Mouse (Mus musculus): Measurements from ENCODE around the gene Inppl1. TPM values are rescaled to one million over a fixed set of nuclear protein-coding genes. Genes with fewer than 3 reads are reported as not detected.

Inppl1 gene
- polyA plus RNA-seq, 1 experiment from 2014 or later = 58.1 TPM

- 82% methylated on average over 11 of the region's 11 CpGs for WGBS
- ATAC-seq (ENCODE audit: insufficient number of reproducible peaks, insufficient read depth, low FRiP score, low TSS enrichment, low read depth) = no peak
Observed at GRCm38 (mm10) chr7:101866491-101867265, 28.6 kb upstream of the Inppl1 start.

GRCm38 (mm10) chr7:101863415-101863814 is 25.4 kb upstream of the Inppl1 start, which contains the start of gene Anapc15:
Anapc15 (plus strand) TSS chr7:101863715.
- 72% methylated on average over 3 of the region's 3 CpGs for WGBS
- ATAC-seq (ENCODE audit: insufficient number of reproducible peaks, insufficient read depth, low FRiP score, low TSS enrichment, low read depth) = no peak
- H3K36me3 ChIP-seq = no peaks in the 10 kb centered on the region
- no peak within 1 kb of the TSS for H3K9ac ChIP-seq (replicated peaks)
- H3K27me3 ChIP-seq = no peaks in the 10 kb centered on the region
- H3K4me2 ChIP-seq = no peak within 1 kb of the TSS
- H3K4me1 ChIP-seq (replicated peaks) = no peaks in the 10 kb centered on the region
- no peaks in the 10 kb centered on the region for H3K9me3 ChIP-seq
- no peak within 1 kb of the TSS for H3K4me3 ChIP-seq (replicated peaks)
- no peak within 1 kb of the TSS for H3K27ac ChIP-seq

More at GRCm38 (mm10) chr7:101866491-101867265, 28.6 kb upstream of the Inppl1 start:
- Histone ChIP-seq H3K4me3 (replicated peaks) (no peak overlapping the region), H3K9me3 (no peaks in the 10 kb centered on the region), H3K9ac (replicated peaks) (no peak overlapping the region), H3K27me3 (no peaks in the 10 kb centered on the region), H3K4me2 (no peak overlapping the region), H3K36me3 (no peaks in the 10 kb centered on the region), H3K27ac (no peak overlapping the region), H3K4me1 (replicated peaks) (no peaks in the 10 kb centered on the region)

GRCm38 (mm10) chr7:101862291-101862690 is 24.3 kb upstream of the Inppl1 start:
- H3K27ac ChIP-seq = no peak overlapping the region
- H3K4me1 ChIP-seq (replicated peaks) = no peaks in the 10 kb centered on the region
- no peaks in the 10 kb centered on the region for H3K36me3 ChIP-seq
- no peak overlapping the region for H3K4me2 ChIP-seq
- no peaks in the 10 kb centered on the region for H3K27me3 ChIP-seq
- H3K9ac ChIP-seq (replicated peaks) = no peak overlapping the region
- no peaks in the 10 kb centered on the region for H3K9me3 ChIP-seq
- no peak overlapping the region for H3K4me3 ChIP-seq (replicated peaks)
- 63% methylated on average over 3 of the region's 3 CpGs for WGBS
- ATAC-seq (ENCODE audit: insufficient number of reproducible peaks, insufficient read depth, low FRiP score, low TSS enrichment, low read depth) = no peak

GRCm38 (mm10) chr7:101860978-101861377 is 22.9 kb upstream of the Inppl1 start:
- ATAC-seq (ENCODE audit: insufficient number of reproducible peaks, insufficient read depth, low FRiP score, low TSS enrichment, low read depth) = no peak
- H3K4me1 ChIP-seq (replicated peaks) = no peaks in the 10 kb centered on the region

GRCm38 (mm10) chr7:101858362-101858761 is 20.3 kb upstream of the Inppl1 start:
- Histone ChIP-seq H3K4me3 (replicated peaks) (no peak overlapping the region), H3K9me3 (no peaks in the 10 kb centered on the region), H3K27me3 (no peaks in the 10 kb centered on the region), H3K4me2 (no peak overlapping the region), H3K4me1 (replicated peaks) (no peaks in the 10 kb centered on the region), H3K36me3 (no peaks in the 10 kb centered on the region), H3K9ac (replicated peaks) (no peak overlapping the region), H3K27ac (no peak overlapping the region)
- no peak for ATAC-seq (ENCODE audit: insufficient number of reproducible peaks, insufficient read depth, low FRiP score, low TSS enrichment, low read depth)
- 80% methylated on average over 9 of the region's 9 CpGs for WGBS

More at GRCm38 (mm10) chr7:101860978-101861377, 22.9 kb upstream of the Inppl1 start:
- no peaks in the 10 kb centered on the region for H3K27me3 ChIP-seq
- H3K4me2 ChIP-seq = no peak overlapping the region
- H3K36me3 ChIP-seq = no peaks in the 10 kb centered on the region
- H3K9ac ChIP-seq (replicated peaks) = no peak overlapping the region
- H3K27ac ChIP-seq = no peak overlapping the region
- no peaks in the 10 kb centered on the region for H3K9me3 ChIP-seq
- H3K4me3 ChIP-seq (replicated peaks) = no peak overlapping the region

GRCm38 (mm10) chr7:101857094-101857493 is 19.1 kb upstream of the Inppl1 start, which contains the start of gene Folr2:
Folr2 (minus strand) TSS chr7:101857194.
- WGBS = 93% methylated on average over 4 of the region's 4 CpGs
- Histone ChIP-seq H3K4me2 (no peak within 1 kb of the TSS), H3K36me3 (no peaks in the 10 kb centered on the region), H3K9ac (replicated peaks) (no peak within 1 kb of the TSS), H3K27ac (no peak within 1 kb of the TSS), H3K4me3 (replicated peaks) (no peak within 1 kb of the TSS), H3K4me1 (replicated peaks) (no peaks in the 10 kb centered on the region), H3K27me3 (no peaks in the 10 kb centered on the region), H3K9me3 (no peaks in the 10 kb centered on the region)
- no peak for ATAC-seq (ENCODE audit: insufficient number of reproducible peaks, insufficient read depth, low FRiP score, low TSS enrichment, low read depth)

GRCm38 (mm10) chr7:101853816-101854215 is 15.8 kb upstream of the Inppl1 start:
- WGBS = 88% methylated on average over 2 of the region's 2 CpGs
- H3K9me3 ChIP-seq = no peaks in the 10 kb centered on the region
- ATAC-seq (ENCODE audit: insufficient number of reproducible peaks, insufficient read depth, low FRiP score, low TSS enrichment, low read depth) = no peak
- H3K9ac ChIP-seq (replicated peaks) = no peak overlapping the region
- no peaks in the 10 kb centered on the region for H3K36me3 ChIP-seq
- H3K27ac ChIP-seq = no peak overlapping the region
- H3K4me2 ChIP-seq = no peak overlapping the region
- no peaks in the 10 kb centered on the region for H3K27me3 ChIP-seq
- H3K4me1 ChIP-seq (replicated peaks) = no peaks in the 10 kb centered on the region
- H3K4me3 ChIP-seq (replicated peaks) = no peak overlapping the region

GRCm38 (mm10) chr7:101852846-101853245 is 14.8 kb upstream of the Inppl1 start:
- no peak overlapping the region for H3K4me3 ChIP-seq (replicated peaks)
- no peak overlapping the region for H3K4me2 ChIP-seq
- WGBS = 88% methylated on average over 6 of the region's 6 CpGs
- no peaks in the 10 kb centered on the region for H3K36me3 ChIP-seq
- no peak overlapping the region for H3K27ac ChIP-seq
- H3K9ac ChIP-seq (replicated peaks) = no peak overlapping the region
- no peak for ATAC-seq (ENCODE audit: insufficient number of reproducible peaks, insufficient read depth, low FRiP score, low TSS enrichment, low read depth)
- no peaks in the 10 kb centered on the region for H3K9me3 ChIP-seq
- H3K4me1 ChIP-seq (replicated peaks) = no peaks in the 10 kb centered on the region
- no peaks in the 10 kb centered on the region for H3K27me3 ChIP-seq

- Histone ChIP-seq H3K27me3 (no peaks in the 10 kb centered on the region), H3K27ac (no peak overlapping the region), H3K9me3 (no peaks in the 10 kb centered on the region), H3K4me2 (no peak overlapping the region), H3K4me3 (replicated peaks) (no peak overlapping the region), H3K9ac (replicated peaks) (no peak overlapping the region), H3K36me3 (no peaks in the 10 kb centered on the region), H3K4me1 (replicated peaks) (no peaks in the 10 kb centered on the region)
- no peak for ATAC-seq (ENCODE audit: insufficient number of reproducible peaks, insufficient read depth, low FRiP score, low TSS enrichment, low read depth)
- 83% methylated on average over 6 of the region's 6 CpGs for WGBS
Observed at GRCm38 (mm10) chr7:101851689-101852088, 13.7 kb upstream of the Inppl1 start.

- Histone ChIP-seq H3K4me1 (replicated peaks) (no peaks in the 10 kb centered on the region), H3K27me3 (no peaks in the 10 kb centered on the region), H3K27ac (no peak overlapping the region), H3K9me3 (no peaks in the 10 kb centered on the region), H3K4me2 (no peak overlapping the region), H3K36me3 (no peaks in the 10 kb centered on the region), H3K9ac (replicated peaks) (no peak overlapping the region), H3K4me3 (replicated peaks) (no peak overlapping the region)
- no peak for ATAC-seq (ENCODE audit: insufficient number of reproducible peaks, insufficient read depth, low FRiP score, low TSS enrichment, low read depth)
- WGBS = 97% methylated on average over 1 of the region's 1 CpGs
Observed at GRCm38 (mm10) chr7:101847934-101848333, 9.9 kb upstream of the Inppl1 start.

GRCm38 (mm10) chr7:101844186-101844585 is 6.2 kb upstream of the Inppl1 start:
- no peaks in the 10 kb centered on the region for H3K27me3 ChIP-seq
- no peak for ATAC-seq (ENCODE audit: insufficient number of reproducible peaks, insufficient read depth, low FRiP score, low TSS enrichment, low read depth)
- no peak overlapping the region for H3K9ac ChIP-seq (replicated peaks)
- H3K9me3 ChIP-seq = no peaks in the 10 kb centered on the region
- no peaks in the 10 kb centered on the region for H3K4me1 ChIP-seq (replicated peaks)
- no peak overlapping the region for H3K4me2 ChIP-seq
- H3K36me3 ChIP-seq = no peaks in the 10 kb centered on the region
- no peak overlapping the region for H3K27ac ChIP-seq
- H3K4me3 ChIP-seq (replicated peaks) = no peak overlapping the region
- WGBS = 62% methylated on average over 6 of the region's 6 CpGs

- Histone ChIP-seq H3K4me2 (peak overlapping the region; percentile 80), H3K9me3 (no peaks in the 10 kb centered on the region), H3K36me3 (peaks cover 21% of the 10 kb centered on the region), H3K9ac (replicated peaks) (peak overlapping the region; percentile 97), H3K4me3 (replicated peaks) (peak overlapping the region; percentile 94), H3K4me1 (replicated peaks) (peaks cover 33% of the 10 kb centered on the region), H3K27ac (peak overlapping the region; percentile 99), H3K27me3 (no peaks in the 10 kb centered on the region)
- WGBS = under 1% methylated on average over 20 of the region's 20 CpGs
- no peak for ATAC-seq (ENCODE audit: insufficient number of reproducible peaks, insufficient read depth, low FRiP score, low TSS enrichment, low read depth)
Observed at GRCm38 (mm10) chr7:101837154-101837605, 849 bp downstream of the Inppl1 start.

Data from limb, embryonic 12.5 days (tissue).